Comparison of ENCODE assay signal across 10 mouse cellular contexts in the genomic region with DNA sequence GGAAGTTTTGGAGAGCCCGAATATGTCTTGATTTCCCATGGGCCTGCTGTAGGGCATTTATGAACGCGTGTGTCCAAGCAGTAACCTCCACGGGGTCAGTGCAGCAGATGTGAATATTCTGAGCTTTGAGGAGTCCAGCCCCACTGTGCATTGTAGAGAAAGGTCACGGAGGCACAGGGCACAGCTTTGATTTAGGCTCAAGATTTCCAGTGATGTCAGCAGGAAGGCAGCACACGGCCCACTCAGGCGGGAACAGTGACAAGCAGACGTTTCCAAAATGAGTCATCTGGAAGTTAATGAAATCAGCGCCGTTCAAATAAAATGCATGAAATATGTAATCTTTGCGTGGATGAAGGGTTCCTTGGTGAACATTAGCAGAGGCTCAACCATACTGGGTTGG. TPM values are rescaled to one million over a fixed set of nuclear protein-coding genes. Genes with fewer than 3 reads are reported as not detected.
DNase-seq lines count a peak whose midpoint lies in the region; ATAC-seq and TF ChIP-seq lines count a peak whose summit lies in the region.
"Had no signal": no experiment of that assay in that cellular context is flagged by ENCODE, and none has a peak within 500 bp of the region (broad histone marks: within the 10 kb centered on the region; RNA-seq: fewer than 3 reads in every experiment).

No protein-coding gene starts in this region.

- H3K27ac ChIP-seq in hindbrain, embryonic 10.5 days, result peak overlapping the region; percentile 46
- H3K27ac ChIP-seq in hindbrain, embryonic 11.5 days (ENCODE audit: low read depth, low read length), result no peak overlapping the region
- no peak overlapping the region for H3K27ac ChIP-seq in CH12.LX (ENCODE audit: insufficient read depth, low read depth)
- 0 out of 2 replicates have a peak overlapping the region, but pooled peaks have one; percentile 60 for H3K27ac ChIP-seq in embryonic facial prominence, embryonic 15.5 days (replicated peaks)

- no peak overlapping the region for H3K4me3 ChIP-seq in hindbrain, embryonic 10.5 days
- H3K4me3 ChIP-seq in hindbrain, embryonic 11.5 days (ENCODE audit: low read depth, low read length), result no peak overlapping the region
- no peak overlapping the region for H3K4me3 ChIP-seq in CH12.LX (replicated peaks in 1 of 3; ENCODE audit: low read depth in 2 of 3, low read length in 2 of 3, poor library complexity in 1 of 3)
- H3K4me3 ChIP-seq in embryonic facial prominence, embryonic 15.5 days (replicated peaks), result no peak overlapping the region

- H3K9me3 ChIP-seq in hindbrain, embryonic 10.5 days, result no peaks in the 10 kb centered on the region
- H3K9me3 ChIP-seq in hindbrain, embryonic 11.5 days (ENCODE audit: control insufficient read depth, low read length), result no peaks in the 10 kb centered on the region
- no peaks in the 10 kb centered on the region for H3K9me3 ChIP-seq in CH12.LX (replicated peaks; ENCODE audit: low read length)
- no peaks in the 10 kb centered on the region for H3K9me3 ChIP-seq in embryonic facial prominence, embryonic 15.5 days (replicated peaks)

- dilution Hi-C loops in CH12.LX (cut with MboI; ENCODE audit: extremely low pct_ligation_motif_present, extremely low pct_unique_long_range_greater_than_20kb, low sequenced_read_pairs), result no loop called here

- TF ChIP-seq EP300 in CH12.LX (IDR thresholded peaks at IDR 0.05; ENCODE audit: low read length), result no peak

- H3K4me2 ChIP-seq in hindbrain, embryonic 11.5 days (replicated peaks; ENCODE audit: low read depth, low read length), result no peak overlapping the region
- no peak overlapping the region for H3K4me2 ChIP-seq in CH12.LX (ENCODE audit: insufficient read depth, low read depth, poor library complexity, severe bottlenecking)
- no peak overlapping the region for H3K4me2 ChIP-seq in embryonic facial prominence, embryonic 15.5 days (replicated peaks)

- no peaks in the 10 kb centered on the region for H3K36me3 ChIP-seq in hindbrain, embryonic 10.5 days
- no peaks in the 10 kb centered on the region for H3K36me3 ChIP-seq in hindbrain, embryonic 11.5 days (ENCODE audit: control insufficient read depth, insufficient read depth, low read length)
- no peaks in the 10 kb centered on the region for H3K36me3 ChIP-seq in CH12.LX (replicated peaks in 1 of 2; ENCODE audit: control insufficient read depth in 1 of 2, insufficient read depth in 1 of 2, low read length in 1 of 2)
- no peaks in the 10 kb centered on the region for H3K36me3 ChIP-seq in embryonic facial prominence, embryonic 15.5 days

- TF ChIP-seq POLR2A in CH12.LX (IDR thresholded peaks at IDR 0.05; ENCODE audit: low read depth, low read length), result no peak

- H3K79me2 ChIP-seq in CH12.LX (replicated peaks; ENCODE audit: control insufficient read depth, extremely low read depth, insufficient read depth, poor library complexity, severe bottlenecking), result no peaks in the 10 kb centered on the region

- H3K27me3 ChIP-seq in hindbrain, embryonic 10.5 days (ENCODE audit: insufficient read depth, poor library complexity, severe bottlenecking), result no peaks in the 10 kb centered on the region
- H3K27me3 ChIP-seq in hindbrain, embryonic 11.5 days (ENCODE audit: control insufficient read depth, insufficient read depth, low read length), result no peaks in the 10 kb centered on the region
- H3K27me3 ChIP-seq in CH12.LX (replicated peaks), result no peaks in the 10 kb centered on the region
- H3K27me3 ChIP-seq in embryonic facial prominence, embryonic 15.5 days, result no peaks in the 10 kb centered on the region

- no peak for TF ChIP-seq RAD21 in CH12.LX (IDR thresholded peaks at IDR 0.05; ENCODE audit: low read depth, low read length)

- 44% methylated on average over 11 of the region's 11 CpGs for WGBS in hindbrain, embryonic 10.5 days
- WGBS in hindbrain, embryonic 11.5 days, result 42% methylated on average over 11 of the region's 11 CpGs
- WGBS in embryonic facial prominence, embryonic 15.5 days, result 32% methylated on average over 11 of the region's 11 CpGs

- ATAC-seq in hindbrain, embryonic 11.5 days (ENCODE audit: low FRiP score), result no peak
- ATAC-seq in embryonic facial prominence, embryonic 15.5 days (ENCODE audit: insufficient number of reproducible peaks, low FRiP score, low TSS enrichment, low read depth), result no peak

- no peak for TF ChIP-seq CTCF in CH12.LX (conservative IDR thresholded peaks at IDR 0.05 in 1 of 2, IDR thresholded peaks at IDR 0.05 in 1 of 2; ENCODE audit: low read depth in 2 of 2, low read length in 2 of 2)

- no peak overlapping the region for H3K9ac ChIP-seq in hindbrain, embryonic 11.5 days (ENCODE audit: low read depth, low read length)
- no peak overlapping the region for H3K9ac ChIP-seq in CH12.LX (ENCODE audit: insufficient read depth, low read depth)
- H3K9ac ChIP-seq in embryonic facial prominence, embryonic 15.5 days, result no peak overlapping the region

- in situ Hi-C loops in CH12.LX (cut with MboI; ENCODE audit: low pct_ligation_motif_present, low pct_unique_long_range_greater_than_20kb, low sequenced_read_pairs), result no loop called here

- peak; percentile 36 for DNase-seq in hindbrain, embryonic 10.5 days (ENCODE audit: low spot score)
- DNase-seq in hindbrain, embryonic 11.5 days (ENCODE audit: low spot score), result no peak
- DNase-seq in CH12.LX (ENCODE audit: extremely low read depth) (no peak), NIH3T3 (ENCODE audit: low read depth) (peak; percentile 68)
- no peak for DNase-seq in thymus, postnatal 0 days (ENCODE audit: low spot score)
- DNase-seq in cerebellum, postnatal 4 days (ENCODE audit: low spot score in 2 of 2), result no peak
- DNase-seq: cerebellum, adult 11-12 months; kidney, adult 11 months; thymus, postnatal 36 days had no signal

- peaks cover 23% of the 10 kb centered on the region for H3K4me1 ChIP-seq in hindbrain, embryonic 10.5 days (replicated peaks)
- no peaks in the 10 kb centered on the region for H3K4me1 ChIP-seq in hindbrain, embryonic 11.5 days (replicated peaks; ENCODE audit: control insufficient read depth, insufficient read depth, low read length)
- peaks cover 4 to 15% of the 10 kb centered on the region in 2 experiments; a peak in 3 of 4 replicates for H3K4me1 ChIP-seq in CH12.LX (ENCODE audit: control insufficient read depth in 1 of 2, insufficient read depth in 2 of 2)
- peaks cover 18% of the 10 kb centered on the region for H3K4me1 ChIP-seq in embryonic facial prominence, embryonic 15.5 days

TF ChIP-seq in CH12.LX, 34 proteins besides CTCF, POLR2A, EP300 and RAD21:
- TF ChIP-seq NELFE (IDR thresholded peaks at IDR 0.05; ENCODE audit: low read depth, low read length) (no peak), GABPA (IDR thresholded peaks at IDR 0.05; ENCODE audit: insufficient replicate concordance, low read depth, low read length) (no peak), ETS1 (conservative IDR thresholded peaks at IDR 0.05; ENCODE audit: low read depth, low read length) (0 out of 2 replicates have a peak, but pooled peaks have one; percentile 12), MYC (IDR thresholded peaks at IDR 0.05; ENCODE audit: low read depth, low read length) (no peak), SMC3 (IDR thresholded peaks at IDR 0.05; ENCODE audit: low read depth, low read length) (no peak), BHLHE40 (IDR thresholded peaks at IDR 0.05; ENCODE audit: low read depth, low read length) (0 out of 2 replicates have a peak, but pooled peaks have one; percentile 5)

RNA-seq across cellular contexts. Expression of gene Akap2, which starts 40.5 kb away (rescaled TPM):
- polyA plus RNA-seq in hindbrain, embryonic 10.5 days (2016; fragmentation: Nextera tagmentation; extraction: Ambion mirVana), result 30.2 and 31.8 TPM in 2 replicates
- polyA plus RNA-seq in hindbrain, embryonic 11.5 days (2014; fragmentation: Nextera tagmentation; extraction: Ambion mirVana), result 30.9 and 38.2 TPM in 2 replicates
- total RNA-seq in CH12.LX (2012; rRNA removed) (0.17 and 0.25 TPM in 2 replicates), CH12.LX (2014; rRNA removed) (0.04 TPM in 1 of 2 replicates, not detected in the other)
- 0.40 TPM in 1 of 2 replicates, not detected in the other for polyA plus RNA-seq in CH12.LX (2012; ENCODE audit: insufficient read length, low read depth)
- polyA plus RNA-seq in embryonic facial prominence, embryonic 15.5 days (2015; fragmentation: Nextera tagmentation; extraction: Ambion mirVana), result 23.1 and 24.6 TPM in 2 replicates
- polyA plus RNA-seq in thymus, postnatal 0 days (2015; fragmentation: Nextera tagmentation; extraction: Ambion mirVana), result 37.6 and 41.5 TPM in 2 replicates

Comparison
In these comparisons a context has a peak if more than half of its experiments do, and no peak if none do; other contexts are left out.
1. DNase-seq: peak in hindbrain, embryonic 10.5 days (single experiment) and NIH3T3 (single experiment); none in hindbrain, embryonic 11.5 days (single experiment), CH12.LX (single experiment), thymus, postnatal 0 days (single experiment) and cerebellum, postnatal 4 days (0 of 2).
2. H3K27ac ChIP-seq: peak in hindbrain, embryonic 10.5 days (single experiment) and embryonic facial prominence, embryonic 15.5 days (single experiment); none in hindbrain, embryonic 11.5 days (single experiment) and CH12.LX (single experiment).
3. RNA of gene Akap2, which starts 40.5 kb away (polyA plus RNA-seq): 30.9 to 38.2 TPM in hindbrain, embryonic 11.5 days, 37.6 to 41.5 TPM in thymus, postnatal 0 days, 30.2 to 31.8 TPM in hindbrain, embryonic 10.5 days and 23.1 to 24.6 TPM in embryonic facial prominence, embryonic 15.5 days; 0.40 TPM in CH12.LX; every median in the first group is over 10 times any median in the second.